Mouse (Mus musculus) heart, embryonic 13.5 days (tissue): ENCODE measurements around the gene Huwe1. TPM values are rescaled to one million over a fixed set of nuclear protein-coding genes. Genes with fewer than 3 reads are reported as not detected.

Experiments used
- ATAC-seq: fragments of 200-750 bp; cut with Nextera tagmentation; 2 replicates; pipeline ENCODE4 v1.8.0; 2017; ENCODE audit warnings: moderate TSS enrichment; ENCODE audit not compliant: insufficient number of reproducible peaks, low FRiP score, low TSS enrichment; ENCODE audit errors: extremely low read depth
- H3K27ac ChIP-seq: fragments of 300-500 bp; sonication (generic); replicated peaks from 2 replicates; pipeline ENCODE4 v1.5.1; 2015; ENCODE audit warnings: moderate library complexity, mild to moderate bottlenecking, inconsistent platforms
- H3K27me3 ChIP-seq: fragments of 300-500 bp; sonication (generic); replicated peaks from 2 replicates; pipeline ENCODE4 v1.6.1; 2015; ENCODE audit warnings: mild to moderate bottlenecking, inconsistent platforms
- H3K36me3 ChIP-seq: fragments of 300-500 bp; sonication (generic); 2 replicates; pipeline ENCODE4 v1.6.1; 2015; ENCODE audit warnings: mild to moderate bottlenecking, inconsistent platforms
- H3K4me1 ChIP-seq: fragments of 300-500 bp; sonication (generic); 2 replicates; pipeline ENCODE4 v1.6.1; 2015; ENCODE audit warnings: inconsistent platforms
- H3K4me2 ChIP-seq: fragments of 300-500 bp; sonication (generic); 2 replicates; pipeline ENCODE4 v1.6.1; 2015; ENCODE audit warnings: inconsistent platforms, mild to moderate bottlenecking, moderate library complexity
- H3K4me3 ChIP-seq: fragments of 300-500 bp; sonication (generic); 2 replicates; pipeline ENCODE4 v1.5.1; 2015; ENCODE audit warnings: moderate library complexity, mild to moderate bottlenecking, inconsistent platforms
- H3K9ac ChIP-seq: fragments of 300-500 bp; sonication (generic); 2 replicates; pipeline ENCODE4 v1.6.1; 2015; ENCODE audit warnings: inconsistent platforms, mild to moderate bottlenecking, moderate library complexity
- H3K9me3 ChIP-seq: fragments of 300-500 bp; sonication (generic); 2 replicates; pipeline ENCODE4 v1.6.1; 2016; ENCODE audit warnings: inconsistent platforms
- WGBS: fragments of 180-500 bp; shearing (Covaris S2); methylation state at CpG from one replicate; pipeline ENCODE4 v1.1.7; 2015; ENCODE audit warnings: mixed read lengths; 5-methylcytosine and 5-hydroxymethylcytosine counted together
- polyA plus RNA-seq: library from polyadenylated mRNA; unstranded; fragments of >200 nt; fragmentation: Nextera tagmentation; extraction: Ambion mirVana; gene quantifications from 2 replicates; pipeline ENCODE4 v1.2.1, GENCODE M21; 2015

Huwe1 gene
- polyA plus RNA-seq, 1 experiment from 2014 or later, result 34.5 TPM

DNA sequence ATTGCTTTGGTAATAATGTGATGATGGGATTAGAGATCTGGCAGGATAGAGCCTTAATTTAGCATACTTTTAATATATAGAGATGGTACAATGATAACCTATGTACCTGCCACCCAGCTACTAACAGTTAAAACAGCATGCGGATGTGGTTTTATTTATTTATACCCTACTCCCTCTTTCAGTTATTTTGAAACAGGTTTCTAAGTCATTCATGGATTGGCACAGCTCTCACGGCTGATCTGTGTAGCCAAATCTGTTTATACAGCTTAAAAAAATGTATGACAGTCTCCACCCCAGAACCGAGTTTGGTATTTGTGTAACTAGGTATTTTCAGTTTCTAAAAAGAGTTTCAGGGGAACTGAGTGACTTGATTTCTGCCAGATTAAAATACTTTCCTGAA lies 17.1 kb downstream of the Huwe1 start:
- H3K27me3 ChIP-seq, result no peaks in the 10 kb centered on the region
- peaks cover 7% of the 10 kb centered on the region for H3K36me3 ChIP-seq
- no peak overlapping the region for H3K4me2 ChIP-seq
- H3K4me3 ChIP-seq, result no peak overlapping the region
- H3K4me1 ChIP-seq, result no peaks in the 10 kb centered on the region
- H3K9ac ChIP-seq, result no peak overlapping the region
- no peaks in the 10 kb centered on the region for H3K9me3 ChIP-seq
- no peak overlapping the region for H3K27ac ChIP-seq
- ATAC-seq, result no peak
- 82% methylated on average over 3 of the region's 3 CpGs for WGBS

DNA sequence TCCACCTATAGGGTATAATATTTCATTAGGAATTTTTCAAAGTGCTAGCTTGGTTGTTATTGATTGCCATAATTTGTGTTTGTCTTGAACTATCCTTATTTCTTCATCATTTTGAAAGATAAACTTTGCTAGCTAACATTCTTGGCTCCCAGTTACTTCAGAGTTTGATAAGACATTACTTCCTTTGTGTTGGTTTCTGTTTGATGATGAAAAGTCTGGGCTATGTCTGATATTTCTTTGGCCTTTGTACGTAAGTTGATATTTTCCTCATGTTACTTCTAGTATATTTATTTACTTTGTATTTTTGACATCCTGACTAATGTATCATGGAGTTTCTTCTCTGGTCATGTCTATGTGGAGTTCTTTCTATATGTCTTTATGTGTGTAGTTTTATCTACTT lies 28.4 kb downstream of the Huwe1 start:
- H3K27me3 ChIP-seq, result no peaks in the 10 kb centered on the region
- WGBS, result 66% methylated on average over 1 of the region's 1 CpGs
- H3K9me3 ChIP-seq, result no peaks in the 10 kb centered on the region

DNA sequence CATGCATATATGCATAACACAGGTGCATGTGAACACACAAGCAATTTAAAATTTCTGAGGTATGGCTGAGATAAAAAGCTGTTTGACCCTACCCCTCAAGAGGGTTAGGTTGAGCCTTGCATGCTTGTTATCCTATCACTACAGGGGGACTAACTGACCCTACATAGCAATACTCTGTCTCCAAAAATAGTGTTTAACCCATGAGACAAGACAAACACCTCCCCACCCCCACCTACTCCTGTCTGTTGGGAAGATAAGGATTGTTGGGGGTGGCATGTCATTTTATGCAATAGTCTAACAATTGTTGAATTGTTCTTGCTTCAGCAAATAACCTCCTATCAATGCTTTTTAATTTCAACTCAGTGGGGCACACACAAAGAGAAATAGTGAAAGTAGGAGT lies 30.7 kb downstream of the Huwe1 start:
- no peaks in the 10 kb centered on the region for H3K27me3 ChIP-seq
- no peak overlapping the region for H3K27ac ChIP-seq
- H3K9me3 ChIP-seq, result no peaks in the 10 kb centered on the region
- H3K4me2 ChIP-seq, result no peak overlapping the region
- no peak for ATAC-seq
- 0 out of 2 replicates have a peak, but pooled peaks cover 9% of the 10 kb centered on the region for H3K4me1 ChIP-seq
- no peaks in the 10 kb centered on the region; the same call in 1 of the 2 replicates for H3K36me3 ChIP-seq
- no peak overlapping the region for H3K4me3 ChIP-seq
- no peak overlapping the region for H3K9ac ChIP-seq

More for the DNA sequence above, 28.4 kb downstream of the Huwe1 start:
- Histone ChIP-seq H3K9ac (no peak overlapping the region), H3K27ac (no peak overlapping the region), H3K36me3 (peaks cover 5% of the 10 kb centered on the region), H3K4me1 (0 out of 2 replicates have a peak, but pooled peaks cover 9% of the 10 kb centered on the region), H3K4me3 (no peak overlapping the region), H3K4me2 (no peak overlapping the region)
- no peak for ATAC-seq

DNA sequence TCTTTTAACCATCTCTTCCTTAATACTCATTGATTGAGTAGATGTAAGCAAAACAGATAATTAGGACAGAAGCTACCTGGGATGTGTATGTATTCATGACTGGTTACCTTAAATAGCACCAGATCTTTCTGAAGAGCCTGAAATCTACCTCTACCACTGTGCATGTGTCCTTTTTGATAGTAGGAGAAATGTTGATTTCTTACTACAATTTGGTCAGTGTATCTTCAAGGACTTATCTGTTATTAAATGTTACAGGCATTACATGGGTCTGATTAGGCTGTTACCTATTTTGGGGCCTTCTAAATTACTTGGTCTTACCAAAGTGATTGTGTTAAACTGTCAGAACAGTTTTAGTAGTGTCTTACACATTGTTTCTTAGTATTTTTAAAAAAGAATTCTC lies 32.4 kb downstream of the Huwe1 start:
- 0 out of 2 replicates have a peak, but pooled peaks cover 9% of the 10 kb centered on the region for H3K4me1 ChIP-seq
- no peak for ATAC-seq
- H3K27ac ChIP-seq, result no peak overlapping the region
- H3K4me2 ChIP-seq, result no peak overlapping the region
- H3K9me3 ChIP-seq, result no peaks in the 10 kb centered on the region
- no peaks in the 10 kb centered on the region for H3K27me3 ChIP-seq
- H3K9ac ChIP-seq, result no peak overlapping the region
- no peak overlapping the region for H3K4me3 ChIP-seq
- H3K36me3 ChIP-seq, result no peaks in the 10 kb centered on the region

DNA sequence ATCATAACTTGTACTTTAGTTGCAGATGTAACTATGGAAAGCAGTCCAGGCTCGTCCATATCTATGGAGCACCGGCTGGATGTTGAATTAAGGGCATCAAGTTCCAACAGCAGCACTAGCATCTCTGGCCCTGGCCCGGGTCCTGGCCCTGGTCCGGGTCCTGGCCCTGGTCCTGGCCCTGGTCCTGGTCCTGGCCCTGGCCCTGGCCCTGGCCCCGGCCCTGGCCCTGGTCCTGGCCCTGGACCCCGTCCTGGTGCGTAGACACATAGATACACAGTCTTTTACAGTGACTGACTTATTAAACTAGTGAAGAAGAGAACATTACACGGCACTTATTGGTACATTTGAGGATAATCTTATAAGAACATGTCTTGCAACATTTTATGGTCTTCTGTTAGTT lies 58.8 kb downstream of the Huwe1 start:
- no peaks in the 10 kb centered on the region for H3K4me1 ChIP-seq
- ATAC-seq, result no peak
- H3K27me3 ChIP-seq, result no peaks in the 10 kb centered on the region; the same call in 1 of the 2 replicates
- H3K27ac ChIP-seq, result no peak overlapping the region
- no peak overlapping the region for H3K9ac ChIP-seq
- no peaks in the 10 kb centered on the region for H3K9me3 ChIP-seq
- H3K4me2 ChIP-seq, result no peak overlapping the region
- H3K36me3 ChIP-seq, result peaks cover 54% of the 10 kb centered on the region
- H3K4me3 ChIP-seq, result no peak overlapping the region
- WGBS, result 94% methylated on average over 8 of the region's 8 CpGs

DNA sequence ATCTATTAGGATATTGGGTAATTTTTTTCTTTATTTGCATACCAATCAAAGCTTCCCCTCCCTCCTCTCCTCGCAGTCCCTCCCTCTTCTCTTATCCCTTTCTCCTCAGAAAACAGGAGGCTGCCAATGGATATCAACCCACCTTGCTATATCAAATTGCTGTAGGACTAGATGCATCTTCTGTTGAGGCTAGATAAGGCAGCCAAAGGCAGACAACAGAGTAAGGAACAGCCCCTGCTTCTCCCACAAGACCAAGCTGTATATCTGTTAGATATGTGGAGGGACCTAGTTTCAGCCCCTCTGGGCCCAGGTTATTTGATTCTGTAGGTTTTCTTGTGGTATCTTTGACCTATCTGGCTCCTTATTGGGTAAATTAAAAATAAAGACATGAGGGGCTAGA lies 110.1 kb downstream of the Huwe1 start:
- no peak overlapping the region for H3K27ac ChIP-seq
- no peaks in the 10 kb centered on the region for H3K9me3 ChIP-seq
- peaks cover 82% of the 10 kb centered on the region for H3K36me3 ChIP-seq
- no peaks in the 10 kb centered on the region for H3K4me1 ChIP-seq
- H3K9ac ChIP-seq, result no peak overlapping the region
- ATAC-seq, result no peak
- no peak overlapping the region for H3K4me2 ChIP-seq
- H3K27me3 ChIP-seq, result peaks cover 4% of the 10 kb centered on the region
- 59% methylated on average over 1 of the region's 1 CpGs for WGBS
- H3K4me3 ChIP-seq, result no peak overlapping the region

DNA sequence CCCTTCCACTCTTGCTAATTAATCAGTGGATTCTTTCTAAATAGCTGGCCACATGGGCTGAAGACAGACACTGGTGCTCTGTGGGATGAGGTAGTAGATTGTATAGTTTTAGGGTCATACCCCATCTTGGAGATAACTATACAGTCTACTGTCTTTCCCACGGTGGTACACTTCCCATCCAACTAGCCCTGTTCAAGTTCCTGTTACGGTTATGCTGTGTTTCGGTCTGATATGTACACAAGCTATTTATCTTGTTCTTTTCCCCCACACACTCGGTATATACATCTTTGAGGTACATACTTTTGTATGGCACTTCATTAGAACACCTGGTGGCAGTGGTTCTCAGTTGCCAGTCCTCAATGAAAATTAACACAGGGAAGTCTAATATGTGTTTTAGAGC lies 111.7 kb downstream of the Huwe1 start:
- no peak overlapping the region for H3K4me2 ChIP-seq
- H3K4me3 ChIP-seq, result no peak overlapping the region
- H3K9ac ChIP-seq, result no peak overlapping the region
- H3K27ac ChIP-seq, result no peak overlapping the region
- WGBS, result 86% methylated on average over 4 of the region's 4 CpGs
- H3K9me3 ChIP-seq, result no peaks in the 10 kb centered on the region
- H3K4me1 ChIP-seq, result no peaks in the 10 kb centered on the region
- H3K36me3 ChIP-seq, result peaks cover 82% of the 10 kb centered on the region
- peaks cover 5% of the 10 kb centered on the region for H3K27me3 ChIP-seq
- no peak for ATAC-seq

DNA sequence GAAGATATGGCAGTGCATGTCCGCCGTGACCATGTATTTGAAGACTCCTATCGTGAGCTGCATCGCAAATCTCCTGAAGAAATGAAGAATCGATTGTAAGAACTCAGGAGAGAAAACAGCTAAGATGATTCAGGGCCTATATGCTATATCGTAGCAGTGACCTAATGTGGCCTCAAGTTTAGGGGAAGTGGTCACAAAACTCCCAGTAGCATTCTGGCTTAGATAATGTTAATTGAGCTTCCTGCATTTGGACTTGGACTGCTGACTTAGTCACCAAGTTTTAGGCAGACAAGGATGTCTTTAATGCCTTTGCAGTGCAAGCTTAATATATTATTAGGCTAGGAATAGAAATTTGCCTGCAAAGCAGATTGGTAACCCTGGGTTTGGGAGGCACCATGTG lies 128.8 kb downstream of the Huwe1 start:
- no peak overlapping the region for H3K9ac ChIP-seq
- no peak overlapping the region for H3K27ac ChIP-seq
- H3K4me3 ChIP-seq, result no peak overlapping the region
- ATAC-seq, result no peak
- H3K36me3 ChIP-seq, result peaks cover 89% of the 10 kb centered on the region
- WGBS, result 87% methylated on average over 6 of the region's 6 CpGs
- H3K4me2 ChIP-seq, result no peak overlapping the region
- H3K9me3 ChIP-seq, result no peaks in the 10 kb centered on the region
- H3K27me3 ChIP-seq, result 0 out of 2 replicates have a peak, but pooled peaks cover 2% of the 10 kb centered on the region
- H3K4me1 ChIP-seq, result no peaks in the 10 kb centered on the region

DNA sequence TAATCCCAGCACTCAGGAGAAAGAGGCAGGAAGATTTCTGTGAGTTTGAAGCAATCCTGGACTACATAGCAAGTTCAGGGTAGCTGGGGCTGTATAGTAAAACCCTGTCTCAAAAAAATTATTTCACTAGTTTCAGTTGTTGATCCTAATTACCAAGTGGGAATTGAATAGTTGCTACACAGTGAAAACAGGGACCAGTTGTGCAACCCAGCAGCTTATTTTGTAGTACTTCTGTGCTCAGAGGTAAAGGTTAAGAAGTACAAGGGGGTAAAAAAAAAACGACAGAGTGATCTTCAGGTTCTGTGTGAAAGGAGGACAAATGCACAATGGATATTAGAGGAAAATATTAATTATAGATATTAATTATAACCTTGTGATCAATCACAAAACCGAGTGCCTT lies 138.2 kb downstream of the Huwe1 start:
- WGBS, result 64% methylated on average over 2 of the region's 2 CpGs
- no peaks in the 10 kb centered on the region for H3K4me1 ChIP-seq
- no peak overlapping the region for H3K4me3 ChIP-seq
- H3K9me3 ChIP-seq, result no peaks in the 10 kb centered on the region
- peaks cover 5% of the 10 kb centered on the region; the same call in 1 of the 2 replicates for H3K27me3 ChIP-seq
- peaks cover 16% of the 10 kb centered on the region for H3K36me3 ChIP-seq
- H3K4me2 ChIP-seq, result no peak overlapping the region
- H3K27ac ChIP-seq, result no peak overlapping the region
- H3K9ac ChIP-seq, result no peak overlapping the region
- ATAC-seq, result no peak

DNA sequence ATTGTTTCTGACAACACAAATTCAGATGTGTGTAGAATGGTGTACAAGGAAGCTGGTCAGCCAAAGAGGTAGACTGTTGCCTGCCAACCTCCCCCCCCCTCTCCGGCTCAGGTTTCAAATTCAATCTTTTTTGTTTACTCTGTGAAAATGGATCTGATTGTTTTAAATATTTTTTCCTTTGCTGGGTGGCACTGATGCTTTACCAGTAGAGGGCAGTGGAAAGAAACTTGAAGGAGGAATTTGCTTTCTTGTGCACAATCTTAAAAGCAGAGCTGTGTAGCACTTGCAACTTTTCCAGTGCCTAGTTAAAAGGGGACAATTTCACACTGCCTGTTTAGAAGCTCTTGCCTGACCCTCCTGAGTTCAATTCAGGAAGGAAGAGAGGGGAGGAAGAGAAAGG lies 146.4 kb downstream of the Huwe1 start:
- Histone ChIP-seq H3K4me3 (no peak overlapping the region), H3K9me3 (no peaks in the 10 kb centered on the region), H3K9ac (no peak overlapping the region), H3K27me3 (peaks cover 8% of the 10 kb centered on the region; the same call in 1 of the 2 replicates), H3K27ac (no peak overlapping the region), H3K4me1 (no peaks in the 10 kb centered on the region), H3K36me3 (no peaks in the 10 kb centered on the region), H3K4me2 (no peak overlapping the region)
- 46% methylated on average over 1 of the region's 1 CpGs for WGBS
- no peak for ATAC-seq

DNA sequence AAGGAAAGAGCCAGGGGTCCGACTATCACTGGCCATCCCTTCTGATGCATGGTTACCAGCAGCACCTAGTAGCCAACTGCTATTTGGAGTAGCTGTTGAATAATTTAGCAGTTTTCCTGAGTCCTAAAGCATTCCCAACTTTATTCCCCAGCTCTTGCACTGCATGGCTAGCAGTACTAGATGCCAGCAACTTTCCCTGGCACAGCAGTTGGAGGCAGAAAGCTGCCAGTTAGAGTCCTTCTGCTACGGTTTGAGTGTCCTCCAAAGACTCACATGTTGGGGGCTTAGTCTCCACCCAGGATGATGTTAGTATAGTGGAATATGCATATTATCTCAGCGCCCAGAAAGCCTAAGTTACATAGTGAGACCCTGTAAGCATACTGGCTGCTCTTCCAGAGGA lies 147.2 kb downstream of the Huwe1 start:
- WGBS, result 65% methylated on average over 3 of the region's 3 CpGs
- Histone ChIP-seq H3K36me3 (no peaks in the 10 kb centered on the region), H3K27me3 (peaks cover 8% of the 10 kb centered on the region; the same call in 1 of the 2 replicates), H3K4me1 (no peaks in the 10 kb centered on the region), H3K4me3 (no peak overlapping the region), H3K4me2 (no peak overlapping the region), H3K9me3 (no peaks in the 10 kb centered on the region), H3K27ac (no peak overlapping the region), H3K9ac (no peak overlapping the region)
- no peak for ATAC-seq

DNA sequence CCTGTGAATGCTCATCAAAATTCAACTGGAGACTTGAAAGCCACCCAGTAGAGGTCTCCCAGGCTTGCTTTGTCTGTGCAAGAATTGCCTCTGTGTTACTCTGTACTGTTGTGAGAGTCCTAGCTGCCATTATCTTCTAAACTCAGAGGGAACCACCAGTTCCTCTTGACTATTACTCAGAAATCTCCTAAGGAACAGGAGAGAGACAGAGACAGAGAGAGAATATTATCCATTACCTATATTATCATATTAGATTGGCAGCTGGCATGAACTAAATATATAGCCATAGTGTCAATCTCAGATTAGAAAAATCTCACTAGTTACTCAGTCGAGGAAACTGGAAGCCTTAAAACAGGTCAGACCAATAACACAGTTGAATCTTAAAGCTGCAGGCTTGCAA lies 149.6 kb downstream of the Huwe1 start:
- Histone ChIP-seq H3K9me3 (no peaks in the 10 kb centered on the region), H3K4me2 (no peak overlapping the region), H3K27me3 (peaks cover 8% of the 10 kb centered on the region; the same call in 1 of the 2 replicates), H3K4me3 (no peak overlapping the region), H3K27ac (no peak overlapping the region), H3K9ac (no peak overlapping the region), H3K36me3 (no peaks in the 10 kb centered on the region), H3K4me1 (no peaks in the 10 kb centered on the region)
- no peak for ATAC-seq
- WGBS, result 25% methylated on average over 1 of the region's 1 CpGs
